Mouse (Mus musculus) liver, embryonic 14.5 days (tissue): ENCODE measurements around the gene Gnpnat1.

Source experiments
- CTCF ChIP-seq: IDR thresholded peaks from 2 replicates; pipeline ENCODE4 v1.5.1; 2016; ENCODE audit warnings: antibody characterized with exemption, low read depth, control low read depth
- EP300 ChIP-seq: IDR thresholded peaks from 2 replicates; pipeline ENCODE4 v1.6.1; 2016; ENCODE audit warnings: antibody characterized with exemption, low read depth

DNA sequence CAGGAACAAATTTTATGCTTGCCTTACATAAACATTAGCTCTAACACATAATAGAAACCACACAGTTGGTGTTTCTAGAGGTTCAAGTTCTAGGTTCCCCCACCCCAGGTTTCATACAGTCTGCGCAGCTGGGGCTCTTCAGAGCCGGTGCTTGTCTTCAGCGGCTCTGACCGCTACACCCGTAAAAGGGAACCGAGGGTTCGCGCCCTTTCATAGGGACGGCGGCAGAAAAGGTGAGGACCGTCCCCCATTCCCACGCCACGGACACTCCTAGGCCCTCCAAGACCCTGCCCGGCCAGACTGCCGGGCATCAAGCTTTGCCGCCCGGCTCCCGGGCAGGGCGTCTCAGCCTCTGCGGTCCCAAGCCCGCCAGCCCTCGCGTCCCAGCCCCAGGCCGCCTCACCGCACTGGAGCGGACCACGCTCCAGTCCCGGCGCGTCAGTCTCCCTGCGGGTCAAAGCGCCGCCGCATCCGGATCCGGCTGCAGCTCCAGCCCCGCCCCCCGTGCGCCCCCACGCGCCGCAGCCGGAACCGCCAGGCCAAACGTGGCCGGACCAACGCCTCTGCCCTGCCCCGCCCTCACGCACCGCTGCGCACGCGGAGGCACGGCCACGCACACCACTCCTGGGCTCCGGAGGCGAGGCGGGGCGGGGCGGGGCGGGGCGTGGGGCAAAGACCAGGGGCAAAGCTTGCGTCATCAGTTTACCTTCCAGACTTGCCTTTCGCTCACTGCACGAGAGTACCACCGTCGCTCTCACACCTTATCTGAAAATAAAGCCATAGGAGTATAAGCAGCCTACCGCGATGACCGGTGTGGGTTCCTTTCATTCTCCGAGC lies 16.1 kb downstream of the Gnpnat1 start:
- TF ChIP-seq EP300 (no peak), CTCF (no peak)
